Mouse (Mus musculus) erythroid progenitor cell, adult 5-6 weeks (primary cell): ENCODE data around the gene Dennd5b. TPM values are rescaled to one million over a fixed set of nuclear protein-coding genes. Genes with fewer than 3 reads are reported as not detected.
"Not testable (repeated sequence)": the region's sequence is repeated elsewhere in the genome, so short reads cannot be mapped to it uniquely, and the experiment has no call there.

Source experiments
- ATAC-seq: replicated peaks from 2 replicates; pipeline ENCODE4 v1.8.0; 2016; ENCODE audit warnings: moderate number of reproducible peaks, mild to moderate bottlenecking, moderate TSS enrichment, inconsistent platforms; ENCODE audit not compliant: poor library complexity, low FRiP score, severe bottlenecking
- total RNA-seq, 2 experiments: library from RNA; stranded (forward) in 1 of 2; stranded (reverse) in 1 of 2; fragments of 150-400 nt in 1 of 2; fragments of 186-747, 209-891 nt in 1 of 2; gene quantifications; 2 replicates each; pipeline versions ENCODE4 v1.2.3 to v1.2.4; 2015 to 2017; ENCODE audit warnings: low replicate concordance in 2 of 2

The Dennd5b gene
- total RNA-seq, 2 experiments from 2014 or later, result 0.91 to 2.5 TPM

DNA sequence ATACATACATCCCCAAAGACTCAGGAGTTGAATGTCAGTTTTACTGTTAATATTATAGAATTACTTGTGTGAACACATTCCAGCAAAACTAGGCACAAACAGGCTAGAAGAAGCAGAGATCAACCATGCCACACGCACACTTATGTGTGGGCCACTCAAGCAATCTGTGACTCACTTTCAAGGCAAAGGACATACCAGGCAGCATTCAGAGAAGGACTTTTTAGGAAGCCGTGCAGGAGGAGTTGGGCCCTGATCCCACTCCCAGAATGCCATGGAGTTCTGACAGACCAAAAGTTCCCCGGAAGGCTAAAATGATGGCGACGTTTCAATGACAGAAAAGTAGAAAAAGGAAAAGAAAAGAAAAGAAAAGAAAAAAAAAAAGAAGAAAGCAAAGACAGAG lies 69.3 kb downstream of the Dennd5b start:
- no peak for ATAC-seq

DNA sequence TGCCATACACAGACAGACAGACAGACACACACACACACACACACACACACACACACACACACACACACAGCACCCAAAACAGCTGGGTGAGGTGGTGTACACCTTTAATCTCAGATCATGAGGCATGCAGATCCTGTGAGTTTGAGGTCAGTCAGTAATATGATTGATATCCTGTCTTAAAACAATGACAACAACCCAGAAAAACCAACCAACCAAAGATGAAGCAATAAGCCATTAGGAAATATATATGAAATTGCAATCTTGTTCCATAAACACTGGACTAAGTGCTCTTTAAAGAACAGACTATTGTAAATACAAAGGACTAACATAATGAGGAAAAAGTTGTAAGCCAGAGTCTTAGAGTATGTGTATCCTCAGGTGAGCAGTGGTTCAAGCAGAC lies 70.1 kb downstream of the Dennd5b start:
- no peak for ATAC-seq

DNA sequence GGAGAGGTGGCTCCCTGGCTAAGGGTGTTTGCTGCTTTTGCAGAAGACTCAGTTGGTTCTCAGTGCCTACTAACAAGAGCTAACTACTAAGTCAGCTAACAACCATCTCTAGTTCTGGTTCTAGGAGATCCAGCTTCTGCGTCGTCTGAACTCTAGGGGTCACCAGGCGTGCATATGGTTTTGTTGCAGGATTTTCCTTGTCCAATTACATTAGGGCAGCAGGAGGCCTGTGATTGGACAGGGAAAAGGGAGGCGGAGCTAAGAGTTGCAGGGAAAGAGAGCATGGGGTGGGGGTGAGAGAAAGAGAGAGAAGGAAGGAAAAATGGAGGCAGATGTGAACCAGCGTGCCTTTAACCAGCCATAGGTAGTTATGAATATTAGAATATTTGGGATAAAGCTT lies 83.0 kb downstream of the Dennd5b start:
- no peak for ATAC-seq

DNA sequence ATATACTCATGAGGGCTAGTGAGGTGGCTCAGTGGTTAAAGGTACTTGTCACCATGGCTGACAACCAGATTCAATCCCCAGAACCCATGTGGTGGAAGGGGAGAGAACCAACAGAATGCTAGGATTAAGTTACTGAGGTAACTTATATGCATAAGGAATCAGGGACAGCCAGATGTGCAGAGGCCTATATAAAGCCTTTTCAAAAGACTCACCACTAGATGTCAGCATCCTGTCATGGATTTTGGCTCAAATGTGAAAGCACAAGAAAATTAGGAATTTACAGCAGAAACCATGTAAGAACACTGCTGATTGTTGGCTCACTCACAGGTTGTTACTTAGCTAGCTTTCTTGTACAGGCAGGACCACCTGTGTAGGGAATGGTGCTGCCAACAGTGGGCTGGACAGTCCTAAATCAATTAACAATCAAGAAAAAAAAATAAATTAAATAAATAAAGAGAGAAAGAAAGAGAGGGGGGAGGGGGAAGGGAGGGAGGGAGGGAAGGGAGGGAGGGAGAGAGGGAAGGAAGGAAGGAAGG lies 90.6 kb downstream of the Dennd5b start:
- ATAC-seq, result no peak

DNA sequence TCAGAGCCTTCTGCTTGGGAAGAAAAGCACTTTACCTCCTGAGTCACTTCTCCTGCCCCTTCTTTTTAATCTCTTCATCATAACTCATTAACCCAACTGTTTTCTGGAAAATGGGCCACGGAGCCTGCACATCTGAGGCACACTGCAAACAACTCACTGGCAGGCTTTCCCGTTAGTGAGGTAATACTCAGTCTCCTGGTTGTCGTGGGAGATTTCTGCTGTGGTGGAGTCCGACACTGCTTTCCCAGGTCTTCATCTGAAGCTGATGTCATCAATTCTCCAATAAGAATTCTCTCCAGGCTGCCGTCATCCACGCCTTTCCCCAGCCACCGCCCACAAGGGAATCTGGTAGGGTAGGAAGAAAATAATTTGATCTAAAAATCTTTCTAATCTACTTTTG lies 96.5 kb downstream of the Dennd5b start:
- ATAC-seq, result no peak

DNA sequence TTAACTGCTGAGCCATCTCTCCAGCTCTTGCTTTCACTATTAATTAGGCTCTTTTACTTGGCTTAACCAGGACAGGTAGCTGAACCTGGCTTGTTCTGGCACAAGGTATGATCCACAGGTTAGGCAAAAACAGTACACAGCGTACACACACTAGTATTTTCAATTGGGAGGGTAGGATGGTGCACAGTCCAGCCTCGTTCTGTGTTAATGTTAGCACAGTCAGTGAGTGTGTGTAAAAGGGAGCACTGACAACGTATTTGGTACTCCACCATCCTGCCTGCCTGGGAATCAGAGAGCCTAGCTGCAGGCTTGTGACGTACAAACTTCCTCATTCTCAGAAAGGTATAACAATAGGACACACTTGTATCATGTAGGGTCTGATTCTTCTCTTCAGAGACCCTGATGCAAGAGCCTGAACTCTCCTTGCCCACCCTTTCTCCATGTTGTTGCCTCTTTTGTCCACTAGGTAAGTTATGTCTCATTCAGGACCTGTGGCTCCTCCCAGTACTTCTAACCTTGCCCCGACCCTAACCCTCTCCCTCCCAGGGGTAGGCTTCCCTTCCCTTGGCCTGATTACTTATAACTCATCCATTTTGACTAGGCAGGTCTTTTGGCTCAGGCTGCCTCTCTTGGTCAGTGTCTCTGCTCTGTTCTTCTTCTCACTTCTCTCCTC lies 107.0 kb downstream of the Dennd5b start:
- ATAC-seq, result no peak

DNA sequence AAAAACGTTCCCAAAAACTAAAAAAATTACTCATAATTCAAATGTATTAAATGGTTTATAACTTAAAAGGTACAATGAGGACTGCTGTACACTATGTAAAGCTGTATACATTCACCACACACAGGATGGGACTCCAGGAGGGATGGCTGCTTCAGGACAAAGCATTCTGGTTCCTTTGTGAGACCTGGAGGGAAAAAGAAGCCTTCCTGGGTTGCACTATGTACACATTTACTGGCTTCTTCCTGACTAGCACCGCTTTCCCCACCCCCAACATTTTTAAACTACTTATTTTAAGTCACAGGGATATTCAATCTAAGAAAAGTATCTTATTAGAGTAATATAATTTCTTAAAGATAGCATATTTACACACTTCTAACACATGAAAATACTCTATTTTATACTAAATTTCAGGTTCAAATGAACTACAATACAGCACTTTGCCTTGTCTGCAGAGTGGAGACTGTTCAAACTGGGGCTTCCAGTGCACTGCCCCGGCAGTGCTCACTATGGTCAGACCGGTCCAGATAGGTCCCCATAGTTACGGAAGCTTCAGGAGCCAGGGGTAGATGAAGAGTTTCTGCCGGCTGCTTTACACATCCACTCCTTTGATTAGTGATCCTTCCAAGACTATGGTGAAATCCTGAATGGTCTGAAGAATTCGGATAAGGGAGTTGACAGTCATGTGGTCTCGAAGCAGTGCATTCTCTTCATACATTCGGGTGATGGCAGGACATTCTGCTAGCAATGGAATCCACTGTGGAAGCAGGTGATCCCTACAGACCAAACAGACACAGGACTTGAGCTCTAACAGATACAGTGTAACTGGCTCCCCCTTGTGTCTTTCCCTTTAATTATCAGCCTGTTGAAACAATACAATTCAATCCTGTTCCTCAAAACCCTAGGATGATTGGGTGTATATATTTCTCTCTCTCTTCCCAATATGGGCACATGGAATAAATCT lies 108.1 kb downstream of the Dennd5b start:
- ATAC-seq, result peak; percentile 49; the same call in 1 of the 2 replicates

DNA sequence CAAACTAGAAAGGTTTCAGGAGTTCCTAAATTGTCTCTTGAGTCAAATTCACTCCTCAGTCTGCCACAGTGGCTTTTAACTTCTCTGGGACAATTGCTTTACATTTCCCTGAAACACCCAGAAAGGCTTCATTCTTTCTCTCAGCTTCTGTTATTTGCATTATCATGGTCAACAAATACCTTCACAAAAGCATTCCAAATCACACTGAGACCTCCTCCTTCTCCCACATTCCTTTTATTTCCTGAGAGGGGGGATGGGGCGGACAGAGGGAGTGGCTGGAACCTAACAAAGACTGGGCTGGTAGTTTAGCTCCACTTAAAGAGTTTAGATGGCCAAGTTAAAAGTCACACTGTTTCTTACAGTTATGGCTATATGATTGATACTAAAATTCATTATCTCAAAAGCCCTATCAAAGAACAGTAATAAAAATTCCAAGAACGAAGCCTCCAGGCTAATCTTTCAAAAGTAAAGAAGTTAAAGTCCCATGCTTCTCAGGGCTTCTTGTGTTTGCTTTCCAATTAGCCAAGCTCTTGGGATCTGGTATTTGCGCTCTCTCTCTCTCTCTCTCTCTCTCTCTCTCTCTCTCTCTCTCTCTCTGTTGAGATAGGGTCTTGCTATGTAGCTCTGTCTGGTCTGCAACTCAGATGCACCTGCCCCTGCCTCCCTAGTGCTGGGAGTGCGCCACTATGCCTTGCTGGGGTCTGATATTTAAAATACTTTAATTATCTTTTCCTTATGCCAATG lies 108.9 kb downstream of the Dennd5b start:
- no peak for ATAC-seq

DNA sequence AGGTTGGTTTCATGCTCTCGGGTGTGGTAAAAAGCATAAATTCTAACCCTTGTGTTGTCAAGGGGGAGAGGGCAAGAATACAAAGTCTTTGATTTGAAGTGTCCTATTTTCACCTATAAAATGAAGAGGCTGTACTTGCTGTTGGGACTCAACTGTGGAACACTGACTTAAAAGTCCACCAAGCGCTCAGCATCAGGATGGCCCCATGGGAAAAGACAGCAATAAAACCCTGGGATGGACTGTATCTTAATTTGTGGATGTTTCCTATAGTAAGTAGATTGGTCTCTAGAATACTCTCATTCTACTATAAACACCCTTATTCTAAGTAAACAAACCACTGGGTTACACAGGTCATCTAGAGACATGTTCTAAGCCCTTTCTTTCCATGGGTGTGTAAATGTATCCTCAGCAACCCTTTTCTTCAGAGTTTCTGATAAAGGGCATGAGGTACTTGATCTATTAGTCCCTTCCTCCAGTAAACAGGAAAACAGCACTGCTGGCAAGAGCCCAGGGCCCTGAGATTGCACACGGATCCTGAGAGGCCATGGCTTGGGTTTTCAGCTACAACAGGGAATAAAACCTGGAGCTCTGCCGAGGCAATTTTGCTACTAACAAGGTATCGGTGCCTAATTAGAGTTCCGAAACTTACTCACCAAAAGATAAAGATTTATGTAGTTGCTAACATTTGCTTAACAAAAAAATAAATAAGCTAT lies 109.7 kb downstream of the Dennd5b start:
- ATAC-seq, result no peak

DNA sequence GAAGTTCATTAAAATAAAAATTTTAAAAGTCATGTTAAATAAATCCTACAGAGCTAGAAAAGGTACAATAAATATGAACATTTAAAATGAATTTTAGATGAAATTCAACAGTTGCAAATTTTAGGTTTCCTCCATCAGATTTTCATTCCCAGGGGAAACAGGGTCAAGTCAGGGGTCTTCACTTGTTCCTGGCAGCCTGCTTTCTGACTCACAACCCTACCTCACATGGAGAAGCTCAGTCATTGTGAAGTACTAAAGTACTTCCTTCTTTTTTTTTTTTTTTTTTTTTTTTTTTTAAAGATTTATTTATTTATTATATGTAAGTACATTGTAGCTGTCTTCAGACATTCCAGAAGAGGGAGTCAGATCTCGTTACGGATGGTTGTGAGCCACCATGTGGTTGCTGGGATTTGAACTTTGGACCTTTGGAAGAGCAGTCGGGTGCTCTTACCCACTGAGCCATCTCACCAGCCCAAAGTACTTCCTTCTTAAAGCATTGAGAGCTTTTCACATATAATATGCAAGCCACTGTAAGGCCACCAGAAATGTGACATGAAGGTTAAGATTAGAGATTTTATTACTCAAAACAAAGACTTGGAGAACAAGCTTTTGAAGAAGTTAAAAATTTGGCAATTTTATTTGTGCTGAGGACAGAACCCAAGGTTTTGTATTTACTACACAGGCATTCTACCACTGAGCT lies 111.5 kb downstream of the Dennd5b start:
- ATAC-seq, result not testable (repeated sequence)

DNA sequence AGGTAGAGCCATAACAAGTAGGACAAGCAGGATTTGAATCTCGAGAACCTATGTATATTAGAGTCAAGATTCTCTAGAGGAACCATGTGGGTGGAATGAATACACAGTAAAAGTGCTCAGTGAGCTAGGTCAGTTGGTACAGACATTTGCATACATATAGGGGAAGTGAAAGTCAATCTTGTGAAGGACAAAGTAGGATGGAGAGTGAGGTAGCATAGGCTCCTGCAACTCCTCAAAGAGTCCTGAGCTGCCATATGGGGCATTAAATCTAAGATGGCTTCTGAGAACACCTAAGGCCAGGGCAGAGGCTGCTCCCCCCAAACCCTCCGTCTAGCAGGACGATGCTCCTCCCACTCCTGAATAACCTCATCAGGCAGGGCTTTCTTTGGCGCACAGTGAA lies 115.5 kb downstream of the Dennd5b start:
- ATAC-seq, result no peak

DNA sequence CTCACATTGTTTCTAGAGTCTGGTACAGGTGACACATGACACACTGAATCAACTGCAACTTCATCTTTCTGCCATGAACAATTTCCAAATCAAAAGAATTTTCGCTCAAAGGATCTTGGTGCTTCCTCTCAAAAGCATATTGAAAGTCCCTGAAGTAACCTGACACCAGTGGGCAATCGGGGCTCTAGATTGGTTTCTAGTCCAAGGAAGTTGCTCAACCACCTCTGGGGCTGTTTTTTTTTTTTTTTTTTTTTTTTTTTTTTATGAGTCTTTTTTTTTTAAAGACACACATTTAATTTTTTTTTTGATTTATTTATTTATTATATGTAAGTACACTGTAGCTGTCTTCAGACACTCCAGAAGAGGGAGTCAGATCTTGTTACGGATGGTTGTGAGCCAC lies 121.0 kb downstream of the Dennd5b start:
- ATAC-seq, result no peak

DNA sequence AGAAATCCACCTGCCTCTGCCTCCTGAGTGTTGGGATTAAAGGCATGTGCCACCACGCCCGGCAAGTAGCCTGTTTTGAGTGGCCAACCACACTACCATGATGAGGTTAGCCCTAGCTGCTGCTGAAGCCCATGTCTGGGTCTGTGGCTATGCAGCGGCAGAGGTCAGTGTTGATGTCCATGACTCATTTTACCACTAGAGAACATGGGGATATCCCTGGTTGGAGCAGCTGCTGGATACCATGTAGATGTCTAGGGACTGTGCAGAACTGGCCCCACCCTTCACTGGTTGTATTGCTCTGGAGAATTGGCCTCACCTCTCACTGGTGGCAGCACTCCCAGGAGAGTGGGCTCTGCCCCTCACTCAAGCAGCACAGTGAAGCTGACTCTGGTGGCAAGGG lies 126.4 kb downstream of the Dennd5b start:
- ATAC-seq, result no peak

DNA sequence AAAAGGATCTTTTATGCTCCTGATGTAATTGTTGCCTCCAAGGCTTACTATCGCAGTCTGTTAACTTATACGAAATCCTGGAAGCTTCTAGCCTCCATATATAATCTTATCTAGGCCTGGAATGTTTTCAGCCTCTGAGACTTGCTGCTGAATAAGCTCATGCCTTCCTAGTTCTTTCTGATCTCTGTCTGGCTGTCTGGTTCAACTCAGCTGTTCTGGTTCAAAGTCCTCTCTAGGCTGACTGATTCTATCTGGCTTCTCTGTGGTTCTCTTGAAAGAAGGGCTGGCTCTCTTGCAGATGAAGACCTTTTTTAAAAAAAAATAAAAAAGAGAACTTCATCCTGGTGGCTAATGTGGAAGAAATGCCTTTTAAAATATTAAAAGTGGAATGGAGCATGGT lies 128.6 kb downstream of the Dennd5b start:
- ATAC-seq, result no peak

DNA sequence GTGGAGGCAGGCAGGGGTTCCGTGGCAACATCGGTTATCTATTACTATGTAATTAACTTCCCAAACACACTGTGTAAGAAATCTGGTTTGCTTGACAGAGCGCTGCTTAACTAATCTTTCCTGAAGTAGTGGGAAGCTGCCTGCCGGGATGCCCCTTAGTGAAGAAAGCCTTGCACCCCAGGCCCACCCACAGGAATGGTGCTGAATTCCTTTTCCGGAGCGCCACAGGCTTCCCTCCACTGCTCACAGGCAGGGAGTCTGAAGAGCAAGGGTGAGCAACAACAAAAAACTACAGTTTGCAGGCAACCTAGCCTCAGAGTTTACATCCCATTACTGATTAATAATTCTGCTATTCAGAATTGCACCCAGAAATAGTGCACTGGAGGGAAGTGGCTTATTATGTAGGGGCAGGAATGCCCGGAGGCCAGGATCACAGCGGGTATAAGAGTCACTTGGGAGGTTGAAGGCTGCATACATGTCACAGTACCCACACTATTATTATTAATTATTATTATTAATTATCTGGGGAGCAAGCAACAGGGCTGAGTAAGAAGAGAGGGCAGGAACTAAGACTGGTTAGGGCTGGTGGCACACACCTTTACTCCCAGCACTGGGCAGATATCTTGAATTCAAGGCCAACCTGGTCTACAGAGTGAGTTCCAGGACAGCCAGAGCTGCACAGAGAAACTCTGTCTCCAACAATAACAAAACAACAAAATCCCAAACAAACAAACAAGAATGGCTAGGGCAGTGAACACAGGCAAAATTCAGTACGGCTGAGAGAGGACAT lies 129.2 kb downstream of the Dennd5b start:
- ATAC-seq, result no peak

DNA sequence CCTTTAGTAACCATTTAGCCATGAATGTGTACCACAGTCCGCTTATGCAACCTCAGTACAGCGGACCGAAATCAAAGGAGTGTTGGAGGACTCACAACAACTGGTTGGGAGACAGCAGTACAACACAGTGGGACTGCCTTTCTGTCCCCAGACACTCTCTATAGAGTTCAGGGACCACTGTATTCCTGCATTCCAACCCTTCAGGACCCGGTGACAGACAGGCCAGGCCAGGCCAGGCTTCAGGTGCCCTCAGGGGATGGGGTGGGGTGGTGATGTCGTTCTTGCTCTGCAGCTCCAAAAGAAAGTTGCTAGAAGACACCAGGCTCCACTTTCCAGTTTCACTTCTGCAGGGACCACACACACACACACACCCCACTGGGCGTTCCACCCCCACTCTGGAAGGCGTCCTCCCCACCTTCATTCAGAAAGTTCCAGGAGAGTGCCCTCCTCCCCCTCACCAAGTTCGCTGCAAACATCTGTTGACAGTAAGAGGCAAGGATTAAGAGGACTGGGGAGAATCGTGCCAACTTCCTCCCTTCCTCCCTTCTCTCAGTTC lies 130.0 kb downstream of the Dennd5b start:
- no peak for ATAC-seq

DNA sequence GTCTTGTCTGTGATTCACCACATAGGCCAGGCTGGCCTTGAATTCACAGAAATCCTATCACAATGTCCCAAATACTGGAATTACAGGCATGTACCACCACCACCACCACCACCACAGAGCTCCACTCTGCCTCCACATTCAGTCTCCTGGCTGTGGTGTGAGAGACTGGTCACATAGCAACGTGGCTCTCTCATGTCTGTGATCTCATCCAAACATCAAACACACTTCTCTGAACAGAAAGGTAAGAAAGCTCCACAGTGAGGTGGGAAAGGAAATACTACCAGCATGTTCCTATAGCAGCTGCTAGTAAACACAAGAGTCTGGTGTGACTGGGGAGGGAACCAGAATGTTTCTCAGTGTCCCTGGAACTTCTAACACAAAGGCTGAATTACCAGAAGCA lies 140.2 kb downstream of the Dennd5b start:
- ATAC-seq, result no peak
